Mouse (Mus musculus) neural tube, embryonic 11.5 days (tissue): ENCODE measurements around the gene Gm21969. TPM values are rescaled to one million over a fixed set of nuclear protein-coding genes. Genes with fewer than 3 reads are reported as not detected.
A peak's percentile ranks its signal among the peaks of the same experiment; 100 is the strongest.

Source experiments
- ATAC-seq: fragments of 200-750 bp; cut with Nextera tagmentation; 2 replicates; pipeline ENCODE4 v1.8.0; 2017; ENCODE audit warnings: moderate number of reproducible peaks, mild to moderate bottlenecking, moderate TSS enrichment, moderate library complexity; ENCODE audit not compliant: insufficient read depth, low FRiP score, low TSS enrichment
- DNase-seq: peaks from one replicate; pipeline ENCODE4 v3.0.0-alpha.2; 2015; ENCODE audit warnings: low spot score
- H3K27ac ChIP-seq: fragments of 300-500 bp; sonication (generic); 2 replicates; pipeline ENCODE4 v1.5.1; 2014; ENCODE audit warnings: low read depth, mild to moderate bottlenecking, low read length
- H3K27me3 ChIP-seq: fragments of 300-500 bp; sonication (generic); 2 replicates; pipeline ENCODE4 v1.6.1; 2014; ENCODE audit warnings: mild to moderate bottlenecking, low read length, mixed read lengths; ENCODE audit not compliant: control insufficient read depth, insufficient read depth
- H3K36me3 ChIP-seq: fragments of 300-500 bp; sonication (generic); 2 replicates; pipeline ENCODE4 v1.6.1; 2014; ENCODE audit warnings: mild to moderate bottlenecking, low read length, moderate library complexity, mixed read lengths; ENCODE audit not compliant: control insufficient read depth, insufficient read depth
- H3K4me1 ChIP-seq: fragments of 300-500 bp; sonication (generic); 2 replicates; pipeline ENCODE4 v1.6.1; 2014; ENCODE audit warnings: low read length, mixed read lengths; ENCODE audit not compliant: control insufficient read depth, insufficient read depth
- H3K4me2 ChIP-seq: fragments of 300-500 bp; sonication (generic); 2 replicates; pipeline ENCODE4 v1.6.1; 2014; ENCODE audit warnings: low read depth, mild to moderate bottlenecking, moderate library complexity
- H3K4me3 ChIP-seq: fragments of 300-500 bp; sonication (generic); 2 replicates; pipeline ENCODE4 v1.5.1; 2014; ENCODE audit warnings: low read depth, low read length
- H3K9ac ChIP-seq: fragments of 300-500 bp; sonication (generic); 2 replicates; pipeline ENCODE4 v1.6.1; 2014; ENCODE audit warnings: mild to moderate bottlenecking, low read length
- H3K9me3 ChIP-seq: fragments of 300-500 bp; sonication (generic); 2 replicates; pipeline ENCODE4 v1.6.1; 2016; ENCODE audit warnings: low read length; ENCODE audit not compliant: control insufficient read depth
- WGBS: fragments of 180-500 bp; shearing (Covaris S2); extraction: QIAGEN DNeasy Blood & Tissue Kit; methylation state at CpG from one replicate; pipeline ENCODE4 v1.1.7; 2014; 5-methylcytosine and 5-hydroxymethylcytosine counted together
- polyA plus RNA-seq: library from polyadenylated mRNA; unstranded; fragments of >200 nt; fragmentation: Nextera tagmentation; extraction: Ambion mirVana; gene quantifications from 2 replicates; pipeline ENCODE4 v1.2.1, GENCODE M21; 2014

The Gm21969 gene
- polyA plus RNA-seq, 1 experiment from 2014 or later, result not detected

DNA sequence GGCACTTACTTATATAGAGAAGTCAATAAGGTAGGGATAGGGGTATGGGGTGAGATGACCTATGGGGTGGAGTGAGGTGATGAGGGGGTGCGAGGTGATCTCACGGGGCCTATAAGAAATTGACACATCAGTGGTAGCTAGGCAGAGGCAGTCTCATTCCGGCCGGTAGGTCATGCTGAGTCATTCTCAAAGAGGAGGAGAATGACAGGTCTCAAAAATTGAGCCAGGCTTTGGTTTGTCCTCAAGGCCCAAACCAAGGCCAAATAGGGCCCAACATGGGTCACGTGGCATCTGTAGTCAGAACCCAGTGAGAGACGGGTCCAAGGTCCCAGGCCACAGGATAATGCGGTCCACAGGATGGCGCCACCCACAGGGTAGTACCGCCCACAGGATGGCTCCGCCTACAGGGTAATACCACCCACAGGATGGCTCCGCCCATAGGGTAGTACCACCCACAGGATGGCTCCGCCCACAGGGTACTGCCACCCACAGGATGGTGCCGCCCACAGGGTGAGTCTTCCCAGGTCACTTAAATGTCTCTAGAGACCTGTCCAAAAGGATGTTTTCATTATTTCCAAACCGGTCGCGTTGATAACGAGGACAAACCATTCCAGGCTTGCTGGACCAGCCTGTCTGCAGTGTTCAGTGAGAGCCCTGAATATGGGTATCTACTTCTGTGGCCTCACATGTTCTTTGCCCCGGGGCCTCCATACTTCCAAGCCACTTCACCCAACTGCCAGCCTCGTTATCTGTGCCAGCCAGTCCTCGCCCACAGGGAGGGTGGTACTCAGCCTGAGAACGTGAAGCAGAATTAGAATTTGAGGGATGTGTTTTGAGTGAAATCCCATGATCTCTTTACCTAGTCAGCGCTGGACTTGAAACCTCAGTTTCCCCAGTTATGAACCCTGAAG lies 81.0 kb downstream of the Gm21969 start:
- ATAC-seq, result no peak
- H3K9me3 ChIP-seq, result 0 out of 2 replicates have a peak, but pooled peaks cover 3% of the 10 kb centered on the region
- no peaks in the 10 kb centered on the region for H3K4me1 ChIP-seq
- H3K9ac ChIP-seq, result no peak overlapping the region
- H3K36me3 ChIP-seq, result no peaks in the 10 kb centered on the region
- WGBS, result 78% methylated on average over 22 of the region's 22 CpGs
- no peaks in the 10 kb centered on the region for H3K27me3 ChIP-seq
- no peak for DNase-seq
- no peak overlapping the region for H3K27ac ChIP-seq
- no peak overlapping the region for H3K4me2 ChIP-seq
- no peak overlapping the region for H3K4me3 ChIP-seq

DNA sequence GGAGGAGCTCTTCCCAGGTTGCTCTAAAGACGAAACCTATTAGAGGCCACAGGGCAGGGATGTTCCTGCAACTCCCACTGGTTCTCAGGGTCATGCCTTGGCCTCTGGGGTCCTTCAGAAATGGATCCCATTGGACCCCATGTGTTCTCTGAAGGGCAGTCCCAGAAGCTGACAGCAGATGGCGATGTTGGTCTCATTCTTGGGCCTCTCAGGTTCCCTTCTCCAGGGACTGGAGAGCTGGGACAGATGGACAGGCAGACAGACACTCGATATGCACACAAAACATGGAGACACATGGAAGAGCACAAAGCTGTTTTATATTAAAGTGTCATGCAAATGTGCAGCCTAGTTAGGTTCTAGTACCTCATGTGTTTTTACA lies 81.6 kb downstream of the Gm21969 start:
- no peak overlapping the region for H3K4me3 ChIP-seq
- no peaks in the 10 kb centered on the region for H3K27me3 ChIP-seq
- no peak overlapping the region for H3K4me2 ChIP-seq
- 9% methylated on average over 3 of the region's 3 CpGs for WGBS
- DNase-seq (peak; percentile 82), ATAC-seq (0 out of 2 replicates have a peak, but pooled peaks have one; percentile 41)
- no peaks in the 10 kb centered on the region for H3K36me3 ChIP-seq
- 0 out of 2 replicates have a peak, but pooled peaks cover 3% of the 10 kb centered on the region for H3K9me3 ChIP-seq
- H3K27ac ChIP-seq, result no peak overlapping the region
- H3K9ac ChIP-seq, result no peak overlapping the region
- H3K4me1 ChIP-seq, result no peaks in the 10 kb centered on the region

- Histone ChIP-seq H3K27ac (no peak overlapping the region), H3K9ac (no peak overlapping the region), H3K9me3 (no peaks in the 10 kb centered on the region), H3K4me3 (no peak overlapping the region), H3K36me3 (no peaks in the 10 kb centered on the region), H3K27me3 (no peaks in the 10 kb centered on the region), H3K4me2 (no peak overlapping the region), H3K4me1 (no peaks in the 10 kb centered on the region)
- ATAC-seq (no peak), DNase-seq (no peak)
- 65% methylated on average over 9 of the region's 9 CpGs for WGBS
Measured at GRCm38 (mm10) chr4:139688058-139688457, 85.1 kb downstream of the Gm21969 start.

DNA sequence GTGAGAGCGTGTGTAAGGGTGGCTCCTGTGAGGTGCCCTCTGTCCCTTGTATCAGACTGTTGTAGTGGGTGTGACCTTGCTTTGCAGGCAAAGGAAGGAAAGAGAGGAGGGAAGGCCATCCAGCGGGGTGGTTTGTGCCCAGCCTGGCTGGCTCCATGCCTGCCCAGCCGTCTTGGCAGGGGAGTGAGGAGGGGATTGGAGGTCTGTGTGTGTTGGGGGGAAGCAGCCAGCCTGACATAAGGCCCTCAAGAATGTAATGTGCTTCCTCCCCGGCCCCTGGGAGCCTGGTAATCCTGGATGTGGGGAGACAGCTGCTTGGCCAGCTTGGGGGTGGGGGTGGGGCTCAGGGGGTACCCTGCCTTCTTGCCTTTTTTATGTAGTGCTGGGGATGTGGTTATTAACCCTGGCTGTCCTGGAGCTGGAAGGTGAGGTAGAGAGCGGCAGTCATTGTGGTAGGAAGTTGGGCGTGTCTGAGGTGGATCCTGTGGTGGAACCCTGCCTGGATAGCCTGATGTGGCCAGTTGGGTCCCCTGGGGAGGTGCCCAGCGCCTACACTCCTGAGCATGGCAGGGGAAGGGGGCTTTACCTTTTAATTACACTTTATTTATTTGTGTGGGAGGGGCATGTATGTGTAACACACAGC lies 86.8 kb downstream of the Gm21969 start:
- Histone ChIP-seq H3K4me3 (no peak overlapping the region), H3K4me1 (no peaks in the 10 kb centered on the region), H3K27ac (no peak overlapping the region), H3K9ac (no peak overlapping the region), H3K27me3 (no peaks in the 10 kb centered on the region), H3K9me3 (no peaks in the 10 kb centered on the region), H3K4me2 (no peak overlapping the region), H3K36me3 (no peaks in the 10 kb centered on the region)
- WGBS, result 45% methylated on average over 7 of the region's 7 CpGs
- DNase-seq (no peak), ATAC-seq (no peak)

DNA sequence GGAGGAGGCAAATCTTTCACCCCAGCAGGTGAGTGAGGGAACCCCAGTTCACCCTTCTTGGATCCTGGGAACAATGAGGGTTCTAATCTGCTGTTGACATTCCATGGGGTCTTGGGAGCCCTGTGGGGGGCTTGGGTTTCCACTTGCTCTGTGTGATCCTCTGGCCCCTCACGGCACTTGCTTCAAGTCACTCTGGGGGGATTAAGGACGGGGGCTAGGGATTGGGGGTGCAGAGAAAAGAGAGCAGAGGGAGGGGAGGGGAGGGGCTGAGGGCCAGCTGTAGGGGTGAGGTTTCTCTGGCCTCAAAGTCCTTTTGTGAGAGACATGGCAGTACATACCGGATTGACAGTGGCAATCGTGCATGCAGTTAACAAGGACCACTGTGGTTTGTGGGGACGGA lies 90.3 kb downstream of the Gm21969 start:
- H3K9me3 ChIP-seq, result no peaks in the 10 kb centered on the region
- no peak overlapping the region for H3K4me2 ChIP-seq
- 38% methylated on average over 5 of the region's 5 CpGs for WGBS
- peaks cover 7% of the 10 kb centered on the region for H3K4me1 ChIP-seq
- DNase-seq (no peak), ATAC-seq (no peak)
- H3K27me3 ChIP-seq, result no peaks in the 10 kb centered on the region
- no peak overlapping the region for H3K27ac ChIP-seq
- no peak overlapping the region for H3K4me3 ChIP-seq
- H3K36me3 ChIP-seq, result no peaks in the 10 kb centered on the region
- H3K9ac ChIP-seq, result no peak overlapping the region

DNA sequence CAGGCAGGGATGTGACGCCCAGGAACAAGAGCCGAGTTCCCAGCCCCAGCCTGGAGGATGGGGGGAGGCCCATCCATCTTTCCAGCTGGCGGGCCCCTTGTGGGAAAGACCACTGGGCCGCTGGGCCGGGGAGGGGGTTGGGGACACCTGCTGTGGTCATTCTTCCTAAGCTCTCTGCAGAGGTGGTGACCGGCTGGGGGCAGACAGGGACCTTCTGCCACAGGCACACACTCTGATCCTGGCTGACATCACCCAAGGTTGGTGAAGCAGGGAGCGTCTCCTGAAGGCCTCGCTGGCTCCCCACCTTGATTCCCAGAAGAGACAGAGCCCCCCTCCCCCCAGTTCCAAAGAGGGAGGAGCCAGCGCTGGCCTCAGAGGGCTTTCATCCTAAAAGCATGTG lies 94.8 kb downstream of the Gm21969 start:
- no peaks in the 10 kb centered on the region for H3K27me3 ChIP-seq
- H3K27ac ChIP-seq, result 0 out of 2 replicates have a peak overlapping the region, but pooled peaks have one; percentile 44
- peak overlapping the region; percentile 29 for H3K9ac ChIP-seq
- no peaks in the 10 kb centered on the region for H3K36me3 ChIP-seq
- WGBS, result 1% methylated on average over 9 of the region's 9 CpGs
- ATAC-seq, result peak; percentile 75
- DNase-seq, result peak; percentile 62
- H3K4me3 ChIP-seq, result no peak overlapping the region
- no peak overlapping the region; the same call in 1 of the 2 replicates for H3K4me2 ChIP-seq
- H3K4me1 ChIP-seq, result peaks cover 7% of the 10 kb centered on the region
- no peaks in the 10 kb centered on the region for H3K9me3 ChIP-seq

- Histone ChIP-seq H3K27ac (no peak overlapping the region), H3K36me3 (no peaks in the 10 kb centered on the region), H3K4me2 (no peak overlapping the region), H3K9ac (no peak overlapping the region), H3K9me3 (no peaks in the 10 kb centered on the region), H3K27me3 (no peaks in the 10 kb centered on the region), H3K4me3 (no peak overlapping the region), H3K4me1 (peaks cover 7% of the 10 kb centered on the region)
- WGBS, result 49% methylated on average over 8 of the region's 8 CpGs
- no peak for ATAC-seq
- no peak for DNase-seq
Measured at GRCm38 (mm10) chr4:139698602-139699001, 95.6 kb downstream of the Gm21969 start.

- ATAC-seq, result no peak
- no peak overlapping the region for H3K27ac ChIP-seq
- no peaks in the 10 kb centered on the region for H3K27me3 ChIP-seq
- no peak overlapping the region for H3K9ac ChIP-seq
- peaks cover 1% of the 10 kb centered on the region for H3K4me1 ChIP-seq
- no peak overlapping the region for H3K4me2 ChIP-seq
- no peak overlapping the region for H3K4me3 ChIP-seq
- DNase-seq, result no peak
- H3K36me3 ChIP-seq, result no peaks in the 10 kb centered on the region
- H3K9me3 ChIP-seq, result no peaks in the 10 kb centered on the region
- 66% methylated on average over 4 of the region's 4 CpGs for WGBS
Measured at GRCm38 (mm10) chr4:139702914-139703313, 99.9 kb downstream of the Gm21969 start.
